Mouse (Mus musculus) liver, adult (tissue): ENCODE results near the gene Pgpep1l.

Experiments used
- GATA4 ChIP-seq: IDR thresholded peaks from 2 replicates; pipeline ENCODE4 v1.6.1; 2014; ENCODE audit warnings: mild to moderate bottlenecking, low read length; ENCODE audit not compliant: insufficient replicate concordance

The Pgpep1l gene

DNA sequence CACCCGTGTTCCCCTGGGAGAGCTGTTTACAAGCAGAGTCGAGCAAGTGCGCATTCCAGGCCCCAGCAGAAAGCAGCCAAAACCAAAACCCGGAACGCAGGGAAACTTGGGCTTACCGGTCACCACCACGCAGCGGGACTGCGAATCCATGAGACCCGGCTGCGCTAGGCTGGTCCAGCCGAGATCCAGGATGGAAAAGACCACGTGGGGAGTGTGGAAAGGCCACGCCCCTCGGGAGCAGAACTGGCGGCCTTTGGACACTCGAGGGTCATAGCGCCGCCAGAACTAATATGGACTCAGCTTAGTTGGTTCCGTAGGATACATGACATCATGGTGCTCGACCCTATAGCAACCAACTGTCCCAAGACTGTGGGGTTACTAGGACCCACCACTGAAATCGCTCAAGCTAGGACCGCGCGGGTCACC is at the start of gene Pgpep1l:
TSS of gene Pgpep1l (minus strand) at position 206 of the 426 bp plus-strand sequence.
- no peak for TF ChIP-seq GATA4

DNA sequence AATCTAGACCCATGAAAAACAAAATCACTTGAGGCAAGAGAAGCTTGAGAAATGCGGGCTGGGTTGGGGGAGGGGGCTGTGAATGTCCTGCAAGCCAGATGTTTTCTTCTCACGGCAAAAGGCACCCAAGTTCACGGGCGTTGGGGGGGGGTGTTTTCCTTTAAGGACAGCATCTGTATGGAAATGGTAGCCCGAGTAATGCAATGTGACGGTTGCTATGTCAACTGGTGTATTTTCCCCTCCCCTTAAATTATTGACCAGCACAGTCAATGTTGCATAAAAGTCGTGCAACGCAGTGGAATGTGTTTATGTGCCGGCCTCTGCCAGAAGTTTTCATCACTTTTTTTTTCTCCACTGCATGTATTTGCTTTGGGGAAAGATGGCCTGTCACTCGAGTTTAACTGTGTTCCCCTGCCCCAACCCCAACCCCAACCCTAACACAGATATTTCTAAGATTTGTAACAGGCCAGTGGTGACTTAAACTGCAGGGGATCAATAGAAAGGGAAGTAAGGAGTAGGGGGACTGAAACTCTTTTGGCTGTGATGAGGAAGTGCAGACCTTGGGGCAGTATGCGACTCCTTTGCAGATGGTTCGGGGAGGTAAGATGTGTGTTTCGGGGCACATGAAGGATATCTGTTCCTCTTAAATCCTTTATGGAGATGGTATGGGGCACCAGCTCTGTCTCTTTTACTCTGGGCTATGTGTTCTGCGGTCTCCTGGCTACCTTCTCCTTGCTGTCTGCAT is 49.2 kb upstream of the Pgpep1l start:
- no peak for TF ChIP-seq GATA4

DNA sequence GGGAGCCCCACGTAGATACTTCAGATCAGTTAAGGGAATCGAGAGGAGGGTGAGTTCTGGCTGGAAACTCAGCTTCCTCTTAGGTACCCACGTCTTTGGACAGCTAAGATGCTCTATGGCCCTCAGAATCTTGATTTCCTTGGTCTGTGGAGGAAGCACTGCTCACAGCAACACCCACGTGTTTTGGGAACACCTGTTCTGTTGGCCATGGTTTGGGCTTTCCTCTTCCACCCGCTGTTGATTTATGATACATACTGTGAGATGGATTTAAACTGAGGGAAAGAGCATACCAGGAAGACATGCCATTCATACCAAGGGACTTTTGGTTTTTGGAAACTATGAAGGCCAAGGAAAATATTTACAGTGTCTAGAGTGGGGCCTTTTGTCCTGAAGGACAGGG is 48.4 kb upstream of the Pgpep1l start:
- no peak for TF ChIP-seq GATA4

DNA sequence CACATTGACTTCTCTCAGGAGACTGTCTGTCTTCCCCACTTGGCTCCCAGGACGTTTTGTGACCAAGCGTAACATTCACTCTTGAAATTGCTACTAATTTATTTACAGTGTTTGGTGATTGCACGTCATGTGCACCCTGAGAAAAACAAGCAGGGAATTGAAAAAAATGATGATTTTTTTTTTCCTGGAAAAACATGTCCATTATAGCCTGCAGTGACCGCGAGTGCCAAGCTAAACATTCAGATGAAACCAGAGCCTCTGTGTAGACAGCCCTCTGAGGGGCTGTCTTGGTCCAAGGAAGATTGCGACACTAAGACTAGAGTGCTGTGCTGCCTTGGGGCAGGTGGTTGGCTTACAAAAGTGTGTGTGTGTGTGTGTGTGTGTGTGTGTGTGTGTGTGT is 47.4 kb upstream of the Pgpep1l start:
- TF ChIP-seq GATA4, result no peak

DNA sequence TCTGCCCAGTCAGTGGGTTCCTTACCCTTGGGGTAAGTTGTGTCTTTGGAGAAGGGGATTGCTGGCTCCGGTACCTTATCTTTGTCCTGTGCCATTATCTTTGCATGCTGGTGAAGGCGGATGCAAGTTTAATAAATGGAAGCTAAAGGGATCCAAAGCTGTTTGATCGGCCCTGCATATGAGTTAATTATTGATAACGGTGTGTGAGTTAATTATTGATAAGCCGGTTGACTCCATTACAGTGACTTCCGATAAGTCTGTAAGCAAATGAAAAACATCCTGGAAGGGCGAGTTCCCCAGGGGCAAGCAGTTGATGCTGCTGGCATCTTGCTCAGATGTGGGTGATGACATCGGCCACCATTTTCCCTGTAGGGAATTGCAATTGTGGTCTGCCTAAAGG is 42.7 kb upstream of the Pgpep1l start:
- TF ChIP-seq GATA4, result no peak

DNA sequence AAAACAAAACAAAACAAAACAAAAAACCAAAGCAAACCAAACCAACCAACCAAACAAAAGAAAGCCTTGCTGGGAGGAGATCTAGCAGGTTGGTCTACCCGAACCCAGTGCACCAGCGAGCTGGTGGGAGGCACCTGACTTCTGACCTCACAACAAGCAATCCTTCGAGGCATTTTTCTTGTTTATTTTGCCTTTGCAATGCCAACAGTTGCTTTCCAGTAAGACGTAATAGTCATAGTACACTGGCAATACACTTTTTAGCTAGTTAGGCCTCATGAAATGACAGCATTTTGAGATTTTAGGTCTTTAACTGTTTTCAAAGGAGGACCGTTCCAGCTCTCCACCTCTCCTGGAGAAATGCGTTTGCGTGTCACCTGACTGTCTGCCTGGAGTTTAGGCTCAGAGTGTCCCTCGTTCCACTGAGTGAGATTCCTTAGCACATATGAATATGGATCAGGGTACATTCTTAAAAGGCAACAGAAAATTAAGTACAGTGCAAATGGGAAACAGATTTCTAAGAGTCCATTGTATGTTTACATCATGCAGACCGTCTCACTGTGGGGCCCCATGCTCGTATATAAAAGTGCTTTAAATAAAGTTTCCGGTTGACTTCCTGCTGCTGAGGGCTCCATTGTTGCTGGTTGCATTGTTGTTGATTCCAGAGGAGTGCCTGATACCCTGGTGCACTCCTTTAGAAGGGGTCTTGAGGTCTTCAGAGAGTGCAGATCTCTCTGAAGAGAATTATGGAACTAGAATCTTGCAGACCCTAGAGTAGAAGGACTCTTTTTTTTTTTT is 41.9 kb upstream of the Pgpep1l start:
- no peak for TF ChIP-seq GATA4

DNA sequence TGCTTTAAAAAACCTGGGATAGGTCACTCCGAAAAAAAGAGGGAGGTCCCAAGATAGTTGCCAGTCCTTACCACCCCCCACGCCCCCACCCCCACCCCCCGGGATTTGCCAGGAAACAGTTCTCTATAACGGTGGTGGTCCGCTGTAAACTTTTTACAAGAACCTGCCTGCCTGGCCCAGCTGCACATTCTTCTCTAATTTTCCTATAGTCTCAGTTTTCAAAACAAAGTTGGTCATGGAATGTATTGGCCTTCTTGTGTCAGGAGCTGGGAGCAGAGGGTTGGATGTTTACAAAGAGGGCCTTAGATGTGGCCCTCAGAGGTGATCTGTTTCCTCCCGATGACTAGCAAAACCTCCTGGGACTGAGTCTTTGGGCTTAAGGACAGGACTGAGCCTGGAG is 39.7 kb upstream of the Pgpep1l start:
- no peak for TF ChIP-seq GATA4

DNA sequence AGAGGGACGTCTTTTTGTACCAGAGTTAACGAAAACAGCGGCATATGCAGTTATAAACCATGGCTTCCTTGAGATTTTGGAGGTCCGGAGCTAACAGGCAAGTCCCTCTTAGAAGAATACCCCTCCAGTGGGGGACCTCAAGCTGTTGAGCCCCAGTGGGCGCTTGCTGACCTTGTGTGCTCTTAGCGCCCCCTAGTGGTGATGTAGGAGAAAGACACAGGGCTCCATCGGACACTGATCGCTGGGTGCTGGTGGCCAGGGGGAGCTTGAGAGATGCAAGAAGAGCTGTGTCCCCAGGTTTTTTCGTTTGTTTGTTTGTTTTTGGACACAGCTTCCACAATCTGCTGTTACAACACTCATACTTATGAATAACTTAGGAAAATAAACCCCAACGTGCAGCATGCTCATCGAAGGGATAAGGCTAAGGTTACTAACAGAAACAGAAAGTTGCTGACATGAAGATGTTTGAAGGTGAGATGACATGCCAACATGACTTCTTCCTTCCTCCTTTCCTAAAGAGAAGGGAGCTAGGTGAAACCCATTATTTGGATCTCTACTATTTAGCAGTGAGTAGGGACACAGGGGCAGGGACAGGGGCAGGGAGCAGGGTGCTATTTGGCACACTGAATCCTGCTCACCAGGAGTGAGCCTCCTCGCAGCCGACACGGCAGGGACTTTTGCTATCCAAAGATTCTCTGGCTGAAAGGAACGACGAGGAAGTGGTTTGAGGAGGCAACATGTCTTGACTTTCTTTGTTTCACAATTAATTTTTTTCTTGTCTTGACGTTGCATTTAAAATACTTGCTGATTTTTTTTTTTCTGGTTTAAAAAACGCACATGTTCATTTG is 38.8 kb upstream of the Pgpep1l start:
- no peak for TF ChIP-seq GATA4

DNA sequence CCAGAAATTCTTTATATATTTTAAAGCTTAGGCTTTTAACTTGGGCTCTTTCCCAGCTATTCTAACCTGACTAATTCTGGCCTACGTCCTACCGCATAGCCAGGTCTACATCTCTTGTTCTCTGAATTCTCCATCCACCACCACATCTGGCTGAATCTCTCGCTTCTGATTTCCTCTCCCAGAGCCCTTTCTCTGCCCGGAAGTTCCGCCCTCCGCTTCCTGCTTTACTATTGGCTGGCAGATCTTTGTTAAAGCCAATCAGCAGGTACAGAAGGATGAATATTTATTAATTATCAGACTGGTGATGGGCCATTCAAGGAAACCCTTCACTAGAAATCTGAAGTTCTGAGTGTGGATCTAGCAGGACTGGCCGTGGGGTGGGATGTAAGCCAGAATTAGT is 37.1 kb upstream of the Pgpep1l start:
- no peak for TF ChIP-seq GATA4

DNA sequence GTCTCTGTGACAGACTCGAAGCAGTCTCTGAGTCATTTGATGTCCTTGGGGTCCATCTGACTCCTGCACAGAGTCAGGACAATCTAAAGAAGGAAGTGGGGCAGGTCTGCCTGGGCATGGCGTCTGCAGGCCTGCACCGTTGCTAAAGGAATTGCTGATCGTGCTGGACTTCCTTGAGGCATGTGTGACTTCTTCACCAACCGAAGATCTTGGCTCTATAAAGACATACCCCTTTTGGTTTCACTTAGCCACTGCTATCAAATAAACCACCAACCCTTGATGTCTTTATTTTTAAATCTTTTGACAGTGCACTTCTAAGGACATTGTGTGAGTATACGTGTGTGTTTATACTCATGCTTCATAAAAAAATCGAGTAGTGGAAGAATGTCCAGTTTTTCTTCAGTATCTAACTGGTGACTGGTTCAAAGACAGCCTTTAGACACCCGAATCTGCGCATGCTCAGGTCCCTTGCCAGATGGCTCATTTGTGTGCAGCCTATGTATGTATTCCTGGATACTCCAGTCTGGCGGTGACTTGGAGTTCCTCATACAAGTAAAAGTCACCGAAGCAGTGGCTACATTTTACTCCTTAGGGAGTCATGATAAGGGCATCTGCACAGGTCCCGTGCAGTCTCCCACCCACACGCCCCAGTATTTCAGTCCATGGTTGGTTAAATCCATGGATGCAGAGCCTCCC is 34.5 kb upstream of the Pgpep1l start:
- TF ChIP-seq GATA4, result no peak

DNA sequence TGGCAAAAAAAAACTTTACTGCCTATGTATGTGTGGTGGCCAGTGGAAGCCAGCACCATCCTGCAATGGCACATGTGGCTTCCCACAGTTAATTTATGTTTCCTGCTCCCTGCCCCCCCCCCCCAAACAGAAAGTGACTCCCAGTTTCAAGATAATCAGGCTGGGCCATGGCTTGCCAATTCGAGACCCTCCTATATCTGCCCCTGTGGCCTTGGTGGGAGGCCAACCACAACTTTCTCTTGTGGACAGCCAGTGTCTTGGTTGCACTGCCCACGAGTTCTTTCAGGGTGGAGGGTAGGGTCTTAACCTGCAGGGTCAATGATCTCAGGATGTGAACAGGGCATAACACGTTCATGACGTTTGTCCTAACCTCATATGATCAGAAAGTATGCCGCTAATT is 32.5 kb upstream of the Pgpep1l start:
- TF ChIP-seq GATA4, result no peak

DNA sequence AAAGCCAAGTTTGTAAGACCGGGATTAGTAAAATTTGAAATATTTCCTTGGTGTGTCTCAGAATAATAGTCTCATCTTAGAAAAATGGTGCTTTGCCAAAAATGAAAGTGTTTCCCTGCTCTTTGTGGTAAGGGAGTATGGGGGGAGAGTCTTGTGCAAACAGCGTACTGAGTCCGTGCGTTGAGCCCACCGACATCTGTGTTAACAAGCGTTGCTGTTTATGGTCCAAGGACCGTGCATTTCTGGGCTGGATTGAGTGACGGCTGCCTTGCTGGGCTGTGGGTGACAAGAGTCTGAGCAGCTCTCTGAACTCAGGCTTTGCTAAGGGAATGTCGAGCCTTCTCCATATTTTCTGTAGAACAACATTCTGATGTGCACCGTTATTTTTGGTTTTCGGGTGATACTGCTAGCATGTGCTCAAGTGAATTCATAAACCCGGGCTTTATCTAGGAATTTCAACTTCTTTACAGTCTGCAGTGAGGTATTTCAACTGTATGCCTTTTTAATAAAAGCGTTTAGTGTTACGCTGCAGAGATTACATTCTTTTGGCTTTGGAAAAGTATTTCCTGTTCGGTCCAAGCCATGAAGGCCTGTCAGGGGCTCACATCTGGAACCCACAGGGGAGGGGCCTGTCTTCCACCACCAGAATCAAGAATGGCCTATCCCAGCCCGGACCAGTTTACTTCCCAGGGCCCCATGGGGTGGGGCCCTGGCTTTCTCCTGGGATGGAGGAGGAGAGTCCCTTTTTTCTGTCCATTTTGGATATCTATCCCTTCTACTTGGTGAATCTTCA is 30.2 kb upstream of the Pgpep1l start:
- no peak for TF ChIP-seq GATA4

DNA sequence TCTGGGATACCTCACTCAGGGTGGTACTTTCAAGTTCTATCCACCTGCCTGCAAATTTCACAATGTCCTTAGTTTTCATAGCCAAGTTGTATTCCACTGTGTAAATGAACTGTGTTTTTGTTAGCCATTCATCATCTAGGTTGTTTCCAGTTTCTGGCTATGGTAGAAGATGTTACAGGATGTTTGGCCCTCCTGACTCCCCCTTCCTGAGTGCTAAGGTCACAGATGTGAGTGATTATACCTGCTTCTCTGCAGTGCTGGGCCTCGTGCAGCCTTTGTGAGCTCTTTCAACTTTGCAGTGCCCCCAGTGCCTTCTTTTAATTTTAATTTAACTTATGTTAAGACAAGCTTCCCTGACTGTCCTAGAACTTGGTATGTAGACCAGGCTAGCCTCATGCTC is 27.6 kb upstream of the Pgpep1l start:
- no peak for TF ChIP-seq GATA4

DNA sequence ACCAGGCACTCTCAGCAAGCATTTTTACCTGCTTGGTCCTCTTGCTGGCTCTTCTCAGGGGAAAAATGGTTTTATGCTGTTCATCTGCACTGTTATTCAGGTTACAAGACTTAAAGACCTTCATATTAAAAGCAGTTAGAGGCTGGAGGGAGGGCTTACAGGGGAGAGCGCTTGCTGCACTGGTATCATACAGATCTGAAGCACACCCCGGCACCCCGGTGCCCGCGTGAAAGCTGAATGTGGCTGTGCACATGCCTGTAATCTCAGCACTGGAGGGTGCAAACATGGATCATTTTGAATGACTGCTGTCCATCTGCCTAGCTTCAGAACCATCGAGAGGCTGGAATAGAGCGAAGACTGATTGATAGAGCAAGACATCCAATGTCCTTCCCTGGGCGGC is 25.0 kb upstream of the Pgpep1l start:
- no peak for TF ChIP-seq GATA4
